Mouse (Mus musculus) small intestine, adult 2 months (tissue): Measurements from ENCODE around the gene Ltbr. TPM values are rescaled to one million over a fixed set of nuclear protein-coding genes. Genes with fewer than 3 reads are reported as not detected.

Source experiments
- H3K27ac ChIP-seq: fragments of 200-500 bp; 2 replicates; pipeline ENCODE4 v1.5.1; 2012; ENCODE audit warnings: low read depth, low read length, control low read depth, inconsistent platforms; ENCODE audit not compliant: insufficient read depth
- H3K27me3 ChIP-seq: fragments of 200-500 bp; 2 replicates; pipeline ENCODE4 v1.6.1; 2012; ENCODE audit warnings: mild to moderate bottlenecking, moderate library complexity, low read length, inconsistent platforms; ENCODE audit not compliant: control insufficient read depth, insufficient read depth
- H3K36me3 ChIP-seq: fragments of 200-500 bp; 2 replicates; pipeline ENCODE4 v1.6.1; 2012; ENCODE audit warnings: mild to moderate bottlenecking, low read length, control low read depth, inconsistent platforms; ENCODE audit not compliant: control insufficient read depth, insufficient read depth
- H3K4me1 ChIP-seq: fragments of 200-500 bp; 2 replicates; pipeline ENCODE4 v1.6.1; 2012; ENCODE audit warnings: low read length, inconsistent platforms, mixed read lengths; ENCODE audit not compliant: control insufficient read depth, insufficient read depth, insufficient read length
- H3K4me3 ChIP-seq: fragments of 200-500 bp; 2 replicates; pipeline ENCODE4 v1.5.1; 2012; ENCODE audit warnings: low read depth, mild to moderate bottlenecking, control low read depth, inconsistent platforms, low read length, moderate library complexity
- CTCF ChIP-seq: fragments of 200-500 bp; IDR thresholded peaks from 2 replicates; pipeline ENCODE4 v1.5.1; 2012; ENCODE audit warnings: low read depth, mild to moderate bottlenecking, control low read depth, inconsistent platforms, low read length, moderate library complexity, mixed read lengths; ENCODE audit not compliant: insufficient replicate concordance, insufficient read length; ENCODE audit errors: extremely low read depth
- POLR2A ChIP-seq: fragments of 200-500 bp; IDR thresholded peaks from 2 replicates; pipeline ENCODE4 v1.6.1; 2012; ENCODE audit warnings: low read depth, mild to moderate bottlenecking, control low read depth, inconsistent platforms, low read length, moderate library complexity
- WGBS: fragments of 180-500 bp; shearing (Covaris S2); methylation state at CpG from one replicate; pipeline ENCODE4 v1.1.7; 2018; 5-methylcytosine and 5-hydroxymethylcytosine counted together
- polyA plus RNA-seq: library from polyadenylated mRNA; depleted of rRNA; stranded (reverse); fragments of >200 nt; gene quantifications from 2 replicates; pipeline ENCODE4 v1.2.3, GENCODE M21; 2012

Gene Ltbr
- polyA plus RNA-seq, 1 experiment = 167 TPM

GRCm38 (mm10) chr6:125297149-125297820, 16.4 kb downstream of the Ltbr start:
- TF ChIP-seq CTCF (no peak), POLR2A (no peak)
- Histone ChIP-seq H3K27ac (peak overlapping the region; percentile 95), H3K27me3 (no peaks in the 10 kb centered on the region), H3K4me3 (no peak overlapping the region), H3K4me1 (peaks cover 22% of the 10 kb centered on the region), H3K36me3 (no peaks in the 10 kb centered on the region)
- 26% methylated on average over 5 of the region's 5 CpGs for WGBS

- 91% methylated on average over 4 of the region's 4 CpGs for WGBS
These were observed 19.6 kb downstream of the Ltbr start for GRCm38 (mm10) chr6:125294049-125294448.

DNA sequence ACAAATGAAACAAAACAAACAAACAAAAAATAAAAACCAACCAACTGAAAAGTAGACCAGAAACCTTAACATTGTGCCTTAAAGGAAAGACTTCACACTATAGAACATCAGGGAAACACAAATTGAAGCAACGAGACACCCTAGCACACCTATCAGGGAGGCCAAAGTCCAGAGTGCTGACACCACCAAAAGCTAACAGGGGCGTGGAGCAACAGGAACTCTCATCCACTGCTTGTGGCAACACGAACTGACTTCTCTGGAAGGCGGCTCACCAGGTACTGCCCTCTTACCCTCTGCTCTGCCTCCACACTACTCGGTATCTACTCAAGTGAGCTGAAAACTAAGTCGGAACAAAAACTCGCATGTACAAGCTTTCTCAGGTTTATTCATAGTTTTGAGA, 21.4 kb downstream of the Ltbr start:
- TF ChIP-seq CTCF (no peak), POLR2A (no peak)
- no peaks in the 10 kb centered on the region for H3K27me3 ChIP-seq

More at GRCm38 (mm10) chr6:125294049-125294448, 19.6 kb downstream of the Ltbr start:
- no peak overlapping the region for H3K27ac ChIP-seq
- TF ChIP-seq CTCF (no peak), POLR2A (no peak)
- peaks cover 27% of the 10 kb centered on the region; the same call in 1 of the 2 replicates for H3K4me1 ChIP-seq
- H3K27me3 ChIP-seq = no peaks in the 10 kb centered on the region
- no peaks in the 10 kb centered on the region for H3K36me3 ChIP-seq
- no peak overlapping the region for H3K4me3 ChIP-seq

DNA sequence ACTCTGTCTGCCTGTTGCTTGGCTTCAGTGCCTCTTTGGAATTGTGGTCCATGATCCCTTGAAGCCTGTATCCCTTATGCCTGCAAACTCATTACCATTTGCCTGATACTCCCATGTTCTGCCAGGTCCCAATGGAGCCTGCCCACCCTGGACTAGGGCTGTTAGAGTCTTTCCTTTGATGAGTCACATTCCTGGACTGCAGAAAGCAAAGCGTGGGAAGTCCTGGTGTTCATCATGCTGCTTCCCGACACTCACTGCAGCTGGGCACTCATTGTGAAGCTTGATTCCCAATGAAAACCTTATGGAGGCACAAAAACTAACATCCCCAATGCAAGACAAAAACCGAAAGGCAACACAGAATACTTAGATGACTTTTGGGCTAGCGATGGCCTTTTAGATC, 22.4 kb downstream of the Ltbr start:
- Histone ChIP-seq H3K4me1 (peaks cover 21% of the 10 kb centered on the region; the same call in 1 of the 2 replicates), H3K36me3 (no peaks in the 10 kb centered on the region), H3K27ac (0 out of 2 replicates have a peak overlapping the region, but pooled peaks have one; percentile 69), H3K27me3 (no peaks in the 10 kb centered on the region), H3K4me3 (no peak overlapping the region)
- WGBS = 79% methylated on average over 4 of the region's 4 CpGs
- TF ChIP-seq CTCF (no peak), POLR2A (no peak)

More for the DNA sequence above, 21.4 kb downstream of the Ltbr start:
- Histone ChIP-seq H3K4me1 (peaks cover 27% of the 10 kb centered on the region; the same call in 1 of the 2 replicates), H3K4me3 (no peak overlapping the region), H3K36me3 (no peaks in the 10 kb centered on the region), H3K27ac (peak overlapping the region; percentile 76)
- WGBS = 29% methylated on average over 7 of the region's 7 CpGs

- WGBS = 51% methylated on average over 5 of the region's 5 CpGs
- Histone ChIP-seq H3K4me1 (peaks cover 12% of the 10 kb centered on the region; the same call in 1 of the 2 replicates), H3K36me3 (no peaks in the 10 kb centered on the region), H3K4me3 (no peak overlapping the region), H3K27me3 (no peaks in the 10 kb centered on the region), H3K27ac (no peak overlapping the region)
- TF ChIP-seq CTCF (no peak), POLR2A (no peak)
These were observed 25.0 kb downstream of the Ltbr start for GRCm38 (mm10) chr6:125288730-125289129.

DNA sequence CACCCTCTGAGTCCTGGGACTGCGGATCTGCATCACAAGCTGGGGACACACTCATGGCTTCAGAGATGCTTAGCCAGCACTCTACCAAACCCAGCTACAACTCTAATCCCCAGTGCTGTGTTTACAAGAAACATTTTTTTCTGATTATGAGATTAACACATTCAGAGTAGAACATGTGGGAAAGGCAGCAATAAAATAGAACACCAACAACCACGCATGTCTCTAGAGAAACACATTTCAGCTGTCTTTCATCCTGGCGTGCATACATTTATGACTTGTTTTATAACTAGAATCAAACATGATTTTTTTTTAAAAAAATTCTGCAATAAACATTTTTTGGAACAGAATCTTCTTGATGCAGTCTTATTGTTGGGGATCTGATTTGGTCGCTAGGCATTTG, 26.7 kb downstream of the Ltbr start:
- TF ChIP-seq POLR2A (no peak), CTCF (no peak)
- Histone ChIP-seq H3K36me3 (no peaks in the 10 kb centered on the region), H3K4me1 (peaks cover 12% of the 10 kb centered on the region; the same call in 1 of the 2 replicates), H3K4me3 (no peak overlapping the region), H3K27ac (no peak overlapping the region), H3K27me3 (no peaks in the 10 kb centered on the region)
- 82% methylated on average over 4 of the region's 4 CpGs for WGBS

- H3K4me3 ChIP-seq = no peak within 1 kb of the TSS
- no peak within 1 kb of the TSS for H3K27ac ChIP-seq
- H3K4me1 ChIP-seq = peaks cover 5% of the 10 kb centered on the region; the same call in 1 of the 2 replicates
- no peaks in the 10 kb centered on the region for H3K36me3 ChIP-seq
- no peaks in the 10 kb centered on the region for H3K27me3 ChIP-seq
- TF ChIP-seq POLR2A (no peak), CTCF (no peak)
- 96% methylated on average over 22 of the region's 22 CpGs for WGBS
These were observed 27.8 kb downstream of the Ltbr start, which contains the start of gene Tuba3a for GRCm38 (mm10) chr6:125285890-125286289. TSS of gene Tuba3a (minus strand) at chr6:125286042.
